Mouse (Mus musculus): ENCODE data around the gene Tmod1.
A peak's percentile ranks its signal among the peaks of the same experiment; 100 is the strongest.

Gene Tmod1

GRCm38 (mm10) chr4:46138287-46139222 is 99.8 kb downstream of the Tmod1 start, which contains the start of the genes Ncbp1 and Tstd2:
Gene Ncbp1, plus strand, starts transcription at chr4:46138613.
Gene Tstd2, minus strand, starts transcription at chr4:46138694.
- DNase-seq = peak; percentile 93

- DNase-seq = peak; percentile 53
These were observed 105.6 kb downstream of the Tmod1 start for GRCm38 (mm10) chr4:46144323-46144722.

GRCm38 (mm10) chr4:46146881-46147280 is 108.1 kb downstream of the Tmod1 start:
- DNase-seq = no peak

- DNase-seq = no peak
These were observed 113.3 kb downstream of the Tmod1 start for GRCm38 (mm10) chr4:46151903-46152544.

GRCm38 (mm10) chr4:46164027-46164426 is 125.3 kb downstream of the Tmod1 start:
- DNase-seq = no peak
